Mouse (Mus musculus) cerebellum, adult 2 months (tissue): ENCODE data around the gene Sar1a.

Experiments used
- CTCF ChIP-seq: fragments of 200-500 bp; IDR thresholded peaks from 2 replicates; pipeline ENCODE4 v1.5.1; 2011; ENCODE audit warnings: low read depth, mild to moderate bottlenecking, control low read depth, low read length, moderate library complexity, borderline replicate concordance; ENCODE audit not compliant: insufficient read depth
- POLR2A ChIP-seq: fragments of 200-500 bp; IDR thresholded peaks from 2 replicates; pipeline ENCODE4 v1.6.1; 2011; ENCODE audit warnings: low read length, control low read depth, borderline replicate concordance; ENCODE audit not compliant: insufficient read depth

DNA sequence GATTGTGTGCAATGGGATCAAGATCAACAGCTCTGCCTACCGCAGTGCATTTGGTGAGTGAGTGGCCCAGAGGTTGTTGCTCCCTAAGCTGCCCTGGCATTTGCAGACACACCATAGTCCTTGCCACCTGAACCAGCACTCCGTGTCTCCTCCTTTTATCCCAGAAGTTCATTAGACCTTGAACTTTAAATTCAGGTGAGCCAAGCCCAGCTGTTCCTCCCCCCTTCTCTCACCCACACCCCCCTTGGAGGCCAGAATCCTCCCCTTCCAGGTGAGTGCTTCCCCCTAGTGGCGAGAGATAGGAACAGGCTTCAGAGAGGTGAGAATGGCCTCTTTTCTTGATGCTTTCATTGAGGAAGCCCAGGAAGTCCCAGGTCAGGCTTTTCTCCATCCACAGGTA lies 54.3 kb downstream of the Sar1a start:
- peak; percentile 59; the same call in 1 of the 2 replicates for TF ChIP-seq CTCF
- no peak for TF ChIP-seq POLR2A
